Mouse (Mus musculus): Measurements from ENCODE around the gene Mgst2. TPM values are rescaled to one million over a fixed set of nuclear protein-coding genes. Genes with fewer than 3 reads are reported as not detected.

Gene Mgst2
- total and polyA plus RNA-seq, 3 experiments: 0.43 to 1.4 (median 0.60) TPM

GRCm38 (mm10) chr3:51670414-51671070 lies 10.4 kb downstream of the Mgst2 start:
- H3K27ac ChIP-seq: no peak overlapping the region
- 76% methylated on average over 5 of the region's 5 CpGs for WGBS
- intact Hi-C loops (cut with DNase I): loop anchor here (5.0 kb wide), 1 partner anchor 158 kb away; no protein-coding TSS in a partner anchor

GRCm38 (mm10) chr3:51671071-51671469 lies 10.9 kb downstream of the Mgst2 start:
- Histone ChIP-seq H3K36me3 (ENCODE audit: control insufficient read depth, insufficient read depth, low read length) (no peaks in the 10 kb centered on the region), H3K4me1 (ENCODE audit: control insufficient read depth, insufficient read depth, low read length) (no peaks in the 10 kb centered on the region), H3K4me3 (no peak overlapping the region), H3K27ac (no peak overlapping the region), H3K79me2 (replicated peaks; ENCODE audit: control insufficient read depth, insufficient read depth, low read length) (no peaks in the 10 kb centered on the region), H3K27me3 (ENCODE audit: control insufficient read depth, insufficient read depth, low read length) (no peaks in the 10 kb centered on the region), H3K9ac (ENCODE audit: low read depth, low read length) (no peak overlapping the region)
- intact Hi-C loops (cut with DNase I): loop anchor here (5.0 kb wide), 1 partner anchor 159 kb away; no protein-coding TSS in a partner anchor
- DNase-seq: no peak
- TF ChIP-seq CTCF (IDR thresholded peaks at IDR 0.05) (no peak), EP300 (IDR thresholded peaks at IDR 0.05; ENCODE audit: insufficient read depth, low read depth, low read length) (no peak), POLR2A (IDR thresholded peaks at IDR 0.05; ENCODE audit: insufficient read depth, low read depth, low read length) (no peak)
- WGBS: 96% methylated on average over 1 of the region's 1 CpGs

More at GRCm38 (mm10) chr3:51670414-51671070, 10.4 kb downstream of the Mgst2 start:
- no peak for DNase-seq
- no peaks in the 10 kb centered on the region for H3K4me1 ChIP-seq (ENCODE audit: control insufficient read depth, insufficient read depth, low read length)
- no peak for TF ChIP-seq CTCF (IDR thresholded peaks at IDR 0.05)
- no peak for TF ChIP-seq POLR2A (IDR thresholded peaks at IDR 0.05; ENCODE audit: insufficient read depth, low read depth, low read length)
- TF ChIP-seq EP300 (IDR thresholded peaks at IDR 0.05; ENCODE audit: insufficient read depth, low read depth, low read length): no peak
- no peaks in the 10 kb centered on the region for H3K36me3 ChIP-seq (ENCODE audit: control insufficient read depth, insufficient read depth, low read length)
- H3K9ac ChIP-seq (ENCODE audit: low read depth, low read length): no peak overlapping the region
- H3K79me2 ChIP-seq (replicated peaks; ENCODE audit: control insufficient read depth, insufficient read depth, low read length): no peaks in the 10 kb centered on the region
- H3K4me3 ChIP-seq: no peak overlapping the region
- no peaks in the 10 kb centered on the region for H3K27me3 ChIP-seq (ENCODE audit: control insufficient read depth, insufficient read depth, low read length)

GRCm38 (mm10) chr3:51672631-51673030 lies 12.5 kb downstream of the Mgst2 start:
- H3K79me2 ChIP-seq (replicated peaks; ENCODE audit: control insufficient read depth, insufficient read depth, low read length): no peaks in the 10 kb centered on the region
- H3K36me3 ChIP-seq (ENCODE audit: control insufficient read depth, insufficient read depth, low read length): no peaks in the 10 kb centered on the region
- no peaks in the 10 kb centered on the region for H3K4me1 ChIP-seq (ENCODE audit: control insufficient read depth, insufficient read depth, low read length)
- H3K27ac ChIP-seq: no peak overlapping the region
- H3K4me3 ChIP-seq: no peak overlapping the region
- 66% methylated on average over 4 of the region's 4 CpGs for WGBS
- intact Hi-C loops (cut with DNase I): loop anchor here (5.0 kb wide), 1 partner anchor 160 kb away; no protein-coding TSS in a partner anchor
- no peak for TF ChIP-seq EP300 (IDR thresholded peaks at IDR 0.05; ENCODE audit: insufficient read depth, low read depth, low read length)
- TF ChIP-seq CTCF (IDR thresholded peaks at IDR 0.05): no peak
- TF ChIP-seq POLR2A (IDR thresholded peaks at IDR 0.05; ENCODE audit: insufficient read depth, low read depth, low read length): no peak
- H3K27me3 ChIP-seq (ENCODE audit: control insufficient read depth, insufficient read depth, low read length): no peaks in the 10 kb centered on the region
- H3K9ac ChIP-seq (ENCODE audit: low read depth, low read length): no peak overlapping the region
- DNase-seq: no peak

- Histone ChIP-seq H3K36me3 (ENCODE audit: control insufficient read depth, insufficient read depth, low read length) (no peaks in the 10 kb centered on the region), H3K4me1 (ENCODE audit: control insufficient read depth, insufficient read depth, low read length) (no peaks in the 10 kb centered on the region), H3K27ac (no peak overlapping the region), H3K9ac (ENCODE audit: low read depth, low read length) (no peak overlapping the region), H3K27me3 (ENCODE audit: control insufficient read depth, insufficient read depth, low read length) (no peaks in the 10 kb centered on the region), H3K4me3 (no peak overlapping the region), H3K79me2 (replicated peaks; ENCODE audit: control insufficient read depth, insufficient read depth, low read length) (no peaks in the 10 kb centered on the region)
- peak; percentile 48 to 59 for DNase-seq
- TF ChIP-seq POLR2A (IDR thresholded peaks at IDR 0.05; ENCODE audit: insufficient read depth, low read depth, low read length) (no peak), CTCF (IDR thresholded peaks at IDR 0.05) (peak; percentile 73)
- WGBS: 63% methylated on average over 21 of the region's 21 CpGs
- intact Hi-C loops (cut with DNase I): loop anchor here (5.0 kb wide), 1 partner anchor 161 kb away; no protein-coding TSS in a partner anchor
These were observed 13.4 kb downstream of the Mgst2 start for GRCm38 (mm10) chr3:51673408-51674086.

- intact Hi-C loops (cut with DNase I): loop anchor here (5.0 kb wide), 1 partner anchor 163 kb away; no protein-coding TSS in a partner anchor
- Histone ChIP-seq H3K9ac (ENCODE audit: low read depth, low read length) (no peak overlapping the region), H3K36me3 (ENCODE audit: control insufficient read depth, insufficient read depth, low read length) (no peaks in the 10 kb centered on the region), H3K4me3 (no peak overlapping the region), H3K79me2 (replicated peaks; ENCODE audit: control insufficient read depth, insufficient read depth, low read length) (no peaks in the 10 kb centered on the region), H3K27me3 (ENCODE audit: control insufficient read depth, insufficient read depth, low read length) (no peaks in the 10 kb centered on the region), H3K4me1 (ENCODE audit: control insufficient read depth, insufficient read depth, low read length) (no peaks in the 10 kb centered on the region), H3K27ac (no peak overlapping the region)
- 54% methylated on average over 3 of the region's 3 CpGs for WGBS
- DNase-seq: no peak
- TF ChIP-seq CTCF (IDR thresholded peaks at IDR 0.05) (no peak), EP300 (IDR thresholded peaks at IDR 0.05; ENCODE audit: insufficient read depth, low read depth, low read length) (no peak), POLR2A (IDR thresholded peaks at IDR 0.05; ENCODE audit: insufficient read depth, low read depth, low read length) (no peak)
These were observed 14.8 kb downstream of the Mgst2 start for GRCm38 (mm10) chr3:51674963-51675362.

GRCm38 (mm10) chr3:51685539-51685938 lies 25.4 kb downstream of the Mgst2 start:
- no peaks in the 10 kb centered on the region for H3K4me1 ChIP-seq (ENCODE audit: control insufficient read depth, insufficient read depth, low read length)
- intact Hi-C loops (cut with DNase I): no loop called here
- H3K79me2 ChIP-seq (replicated peaks; ENCODE audit: control insufficient read depth, insufficient read depth, low read length): no peaks in the 10 kb centered on the region
- no peaks in the 10 kb centered on the region for H3K27me3 ChIP-seq (ENCODE audit: control insufficient read depth, insufficient read depth, low read length)
- no peak for DNase-seq
- no peak overlapping the region for H3K27ac ChIP-seq
- TF ChIP-seq POLR2A (IDR thresholded peaks at IDR 0.05; ENCODE audit: insufficient read depth, low read depth, low read length): no peak
- no peak for TF ChIP-seq CTCF (IDR thresholded peaks at IDR 0.05)
- no peak for TF ChIP-seq EP300 (IDR thresholded peaks at IDR 0.05; ENCODE audit: insufficient read depth, low read depth, low read length)
- no peak overlapping the region for H3K9ac ChIP-seq (ENCODE audit: low read depth, low read length)
- 98% methylated on average over 6 of the region's 6 CpGs for WGBS
- no peak overlapping the region for H3K4me3 ChIP-seq
- H3K36me3 ChIP-seq (ENCODE audit: control insufficient read depth, insufficient read depth, low read length): no peaks in the 10 kb centered on the region
